Mouse (Mus musculus) ES-E14 (cell line): ENCODE results near the gene Ncoa5. TPM values are rescaled to one million over a fixed set of nuclear protein-coding genes. Genes with fewer than 3 reads are reported as not detected.

ENCODE experiments used
- DNase-seq: peaks from one replicate; pipeline ENCODE4 v3.0.0-alpha.2; 2013; ENCODE audit warnings: low read depth, low spot score
- H3K27ac ChIP-seq: 2 replicates; pipeline ENCODE4 v1.5.1; 2012; ENCODE audit warnings: low read depth, mild to moderate bottlenecking, low read length, moderate library complexity, mixed read lengths; ENCODE audit not compliant: poor library complexity, insufficient read depth, severe bottlenecking
- H3K36me3 ChIP-seq: 2 replicates; pipeline ENCODE4 v1.6.1; 2012; ENCODE audit warnings: mild to moderate bottlenecking, low read length, moderate library complexity, mixed read lengths; ENCODE audit not compliant: control insufficient read depth, poor library complexity, insufficient read depth, severe bottlenecking
- H3K4me1 ChIP-seq, 2 experiments: fragments of 150-350 bp in 1 of 2; sonication (generic) in 1 of 2; 2 replicates each; pipeline ENCODE4 v1.6.1; 2012; ENCODE audit warnings: low read length in 2 of 2, mild to moderate bottlenecking in 1 of 2, mixed read lengths in 1 of 2; ENCODE audit not compliant: control insufficient read depth in 2 of 2, insufficient read depth in 2 of 2, poor library complexity in 1 of 2
- H3K4me3 ChIP-seq, 2 experiments: fragments of 150-350 bp in 1 of 2; sonication (generic) in 1 of 2; 2 replicates each; pipeline ENCODE4 v1.5.1; 2012; ENCODE audit warnings: low read length in 2 of 2, low read depth in 1 of 2, mild to moderate bottlenecking in 1 of 2, mixed read lengths in 1 of 2; ENCODE audit not compliant: insufficient read depth in 1 of 2, poor library complexity in 1 of 2, severe bottlenecking in 1 of 2
- H3K9ac ChIP-seq: 2 replicates; pipeline ENCODE4 v1.6.1; 2012; ENCODE audit warnings: low read depth, mild to moderate bottlenecking, low read length, mixed read lengths; ENCODE audit not compliant: poor library complexity, insufficient read depth, severe bottlenecking
- H3K9me3 ChIP-seq: fragments of 150-350 bp; sonication (generic); 2 replicates; pipeline ENCODE4 v1.6.1; 2012; ENCODE audit warnings: low read depth, mild to moderate bottlenecking, low read length; ENCODE audit not compliant: control insufficient read depth, insufficient read depth
- CHD2 ChIP-seq: IDR thresholded peaks from 2 replicates; pipeline ENCODE4 v1.6.1; 2014; ENCODE audit warnings: mild to moderate bottlenecking, low read depth, low read length, inconsistent platforms
- HCFC1 ChIP-seq: IDR thresholded peaks from 2 replicates; pipeline ENCODE4 v1.6.1; 2012; ENCODE audit warnings: low read length, inconsistent platforms, borderline replicate concordance; ENCODE audit not compliant: insufficient read depth
- MAFK ChIP-seq: IDR thresholded peaks from 2 replicates; pipeline ENCODE4 v1.6.1; 2014; ENCODE audit warnings: mild to moderate bottlenecking, low read depth, low read length, inconsistent platforms; ENCODE audit not compliant: insufficient read depth
- ZC3H11A ChIP-seq: IDR thresholded peaks from 2 replicates; pipeline ENCODE4 v1.6.1; 2012; ENCODE audit warnings: low read depth, mild to moderate bottlenecking, inconsistent platforms, low read length, borderline replicate concordance
- ZNF384 ChIP-seq: IDR thresholded peaks from 2 replicates; pipeline ENCODE4 v1.6.1; 2012; ENCODE audit warnings: low read depth, low read length, inconsistent platforms
- in situ Hi-C, 2 experiments: fragments of 600-800 bp; cut with MboI; formaldehyde crosslinking; loops; one replicate each; pipeline ENCODE4 v1.15.1; 2025; ENCODE audit warnings: low sequenced_read_pairs in 2 of 2, inconsistent platforms in 1 of 2; ENCODE audit not compliant: unreplicated experiment in 2 of 2
- total RNA-seq: library from RNA; depleted of rRNA; stranded (reverse); fragments of 300-350 nt; gene quantifications from 2 replicates; pipeline ENCODE4 v1.2.3, GENCODE M21; 2012; rRNA removed

Gene Ncoa5
- total RNA-seq, 1 experiment = 26.0 TPM

DNA sequence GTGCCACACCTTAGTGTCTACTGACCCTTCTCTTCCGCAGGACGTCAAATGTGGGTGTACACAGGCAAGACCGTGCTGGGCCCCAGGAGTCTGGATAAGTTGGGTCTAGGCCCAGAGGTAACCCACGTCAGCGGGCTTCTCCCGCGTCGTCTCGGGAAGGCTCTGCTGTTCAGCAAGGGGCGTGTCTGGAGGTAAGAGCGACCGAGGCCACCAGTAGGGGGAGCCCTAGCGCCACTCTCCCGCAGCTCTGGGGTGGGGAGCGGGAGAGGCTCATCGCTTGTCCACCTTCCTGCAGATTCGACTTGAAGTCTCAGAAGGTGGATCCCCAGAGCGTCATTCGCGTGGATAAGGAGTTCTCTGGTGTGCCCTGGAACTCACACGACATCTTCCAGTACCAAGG, 81.4 kb downstream of the Ncoa5 start:
- Histone ChIP-seq H3K4me1 (peaks cover 2 to 35% of the 10 kb centered on the region in 2 experiments; a peak in 2 of 4 replicates), H3K9ac (no peak overlapping the region), H3K27ac (no peak overlapping the region), H3K36me3 (no peaks in the 10 kb centered on the region), H3K9me3 (no peaks in the 10 kb centered on the region), H3K4me3 (no peak overlapping the region)
- DNase-seq = peak; percentile 72
- no peak for TF ChIP-seq CHD2
- TF ChIP-seq ZC3H11A = peak; percentile 55; the same call in 1 of the 2 replicates
- in situ Hi-C loops = no loop called here

DNA sequence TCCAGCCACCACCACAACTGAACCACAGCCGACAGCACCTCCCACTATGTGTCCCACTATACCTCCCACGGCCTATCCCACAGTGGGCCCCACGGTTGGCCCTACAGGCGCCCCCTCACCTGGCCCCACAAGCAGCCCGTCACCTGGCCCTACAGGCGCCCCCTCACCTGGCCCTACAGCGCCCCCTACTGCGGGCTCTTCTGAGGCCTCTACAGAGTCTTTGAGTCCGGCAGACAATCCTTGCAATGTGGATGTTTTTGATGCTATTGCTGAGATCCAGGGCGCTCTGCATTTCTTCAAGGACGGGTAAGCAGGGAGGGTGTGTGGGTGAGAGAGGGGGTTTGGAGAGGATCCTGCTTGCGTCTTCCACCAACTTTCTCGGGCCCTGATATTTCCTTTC, 82.2 kb downstream of the Ncoa5 start:
- H3K4me1 ChIP-seq = peaks cover 2 to 39% of the 10 kb centered on the region in 2 experiments; a peak in 2 of 4 replicates
- DNase-seq = no peak
- no peaks in the 10 kb centered on the region for H3K36me3 ChIP-seq
- TF ChIP-seq ZC3H11A (no peak), CHD2 (no peak), MAFK (no peak), ZNF384 (no peak), HCFC1 (no peak)
- H3K9me3 ChIP-seq = no peaks in the 10 kb centered on the region
- H3K9ac ChIP-seq = no peak overlapping the region
- H3K27ac ChIP-seq = no peak overlapping the region
- in situ Hi-C loops = no loop called here
- H3K4me3 ChIP-seq = no peak overlapping the region

- H3K9me3 ChIP-seq = no peaks in the 10 kb centered on the region
- no peaks in the 10 kb centered on the region for H3K36me3 ChIP-seq
- no peak overlapping the region for H3K27ac ChIP-seq
- H3K4me3 ChIP-seq = no peak overlapping the region
- TF ChIP-seq HCFC1 (no peak), MAFK (no peak), ZC3H11A (no peak), CHD2 (no peak), ZNF384 (no peak)
- H3K4me1 ChIP-seq = peaks cover 2 to 36% of the 10 kb centered on the region in 2 experiments; a peak in 2 of 4 replicates
- H3K9ac ChIP-seq = no peak overlapping the region
- no peak for DNase-seq
- in situ Hi-C loops = no loop called here
Measured at GRCm38 (mm10) chr2:164951745-164952144, 82.9 kb downstream of the Ncoa5 start.

- in situ Hi-C loops = no loop called here
- Histone ChIP-seq H3K36me3 (no peaks in the 10 kb centered on the region), H3K27ac (no peak overlapping the region), H3K4me3 (peak overlapping the region; percentile 59 to 64), H3K9me3 (no peaks in the 10 kb centered on the region), H3K4me1 (peaks cover 2 to 30% of the 10 kb centered on the region in 2 experiments; a peak in 2 of 4 replicates), H3K9ac (peak overlapping the region; percentile 50; the same call in 1 of the 2 replicates)
- TF ChIP-seq HCFC1 = no peak
- TF ChIP-seq CHD2 = no peak
- no peak for TF ChIP-seq ZNF384
- TF ChIP-seq MAFK = no peak
- no peak for TF ChIP-seq ZC3H11A
- DNase-seq = no peak
Measured at GRCm38 (mm10) chr2:164950501-164950900, 84.2 kb downstream of the Ncoa5 start.

Other genes starting within 250 kb of the Ncoa5 start
- gene Snx21, start 249.0 kb downstream of the Ncoa5 start, total RNA-seq = 5.5 and 7.0 TPM in 2 replicates
- 46.4 and 54.7 TPM in 2 replicates for gene Acot8, start 230.0 kb downstream of the Ncoa5 start, total RNA-seq
- gene Zswim3, start 229.8 kb downstream of the Ncoa5 start, total RNA-seq = 6.4 and 7.0 TPM in 2 replicates
- gene Zswim1, start 212.2 kb downstream of the Ncoa5 start, total RNA-seq = 21.5 and 22.6 TPM in 2 replicates
- gene Spata25, start 206.3 kb downstream of the Ncoa5 start, total RNA-seq = 0.95 and 1.1 TPM in 2 replicates
- 103 and 216 TPM in 2 replicates for gene Ctsa, start 202.0 kb downstream of the Ncoa5 start, total RNA-seq
- gene Neurl2, start 201.4 kb downstream of the Ncoa5 start, total RNA-seq = 3.6 TPM in 2 replicates
- 56.1 and 117 TPM in 2 replicates for gene Pltp, start 177.2 kb downstream of the Ncoa5 start, total RNA-seq
- gene Pcif1, start 155.6 kb downstream of the Ncoa5 start, total RNA-seq = 30.4 and 39.5 TPM in 2 replicates
- gene Zfp335, start 123.1 kb downstream of the Ncoa5 start, total RNA-seq = 18.5 and 22.4 TPM in 2 replicates
- gene Mmp9, start 94.1 kb downstream of the Ncoa5 start, total RNA-seq = 5.8 and 7.0 TPM in 2 replicates
- gene Slc12a5, start 74.1 kb downstream of the Ncoa5 start, total RNA-seq = 1.7 and 2.0 TPM in 2 replicates
- gene Cd40, start 20.8 kb upstream of the Ncoa5 start, total RNA-seq = 5.7 and 8.8 TPM in 2 replicates
- not detected in 2 replicates for gene 1700025C18Rik, start 55.9 kb upstream of the Ncoa5 start, total RNA-seq
- gene Cdh22, start 200.0 kb upstream of the Ncoa5 start, total RNA-seq = 0.13 and 0.21 TPM in 2 replicates